Mouse (Mus musculus) bone marrow macrophage, adult 2 months (primary cell): ENCODE data around the gene Pde4d.

Experiments
- CTCF ChIP-seq: IDR thresholded peaks from 2 replicates; pipeline ENCODE4 v1.5.1; 2012; ENCODE audit warnings: low read depth, mild to moderate bottlenecking, low read length, moderate library complexity
- POLR2A ChIP-seq: IDR thresholded peaks from 2 replicates; pipeline ENCODE4 v1.6.1; 2012; ENCODE audit warnings: mild to moderate bottlenecking, low read depth, low read length, borderline replicate concordance

GRCm38 (mm10) chr13:109279211-109279610, 829.5 kb downstream of the Pde4d start:
- TF ChIP-seq CTCF: no peak
- TF ChIP-seq POLR2A: no peak
